Mouse (Mus musculus): Measurements from ENCODE around the gene Rbm8a.

- no peak for TF ChIP-seq CTCF (IDR thresholded peaks at IDR 0.05; ENCODE audit: low read depth)
- no peak for TF ChIP-seq EP300 (optimal IDR thresholded peaks at IDR 0.05)
Observed at GRCm38 (mm10) chr3:96581141-96581540, 48.6 kb upstream of the Rbm8a start.
